In the genomic region with DNA sequence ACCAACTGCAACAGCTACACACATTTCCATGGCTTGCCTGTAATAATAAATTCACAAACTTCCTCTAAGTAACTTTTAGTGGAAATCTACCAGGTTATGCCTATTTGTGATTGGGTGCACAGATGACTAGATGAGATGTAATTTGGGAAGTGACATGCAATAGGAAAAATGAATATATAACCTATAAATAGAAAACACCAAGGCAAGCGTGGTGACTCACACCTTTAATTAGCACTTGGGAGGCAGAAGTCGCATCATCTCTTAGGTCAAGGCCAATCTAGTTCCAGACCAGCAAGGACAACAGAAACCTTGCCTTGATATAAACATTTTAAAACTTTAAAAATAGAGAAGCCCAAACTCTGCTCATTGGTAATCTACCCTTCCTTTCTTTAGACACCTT, we compare ENCODE assay signal across 26 mouse cellular contexts. TPM values are rescaled to one million over a fixed set of nuclear protein-coding genes. Genes with fewer than 3 reads are reported as not detected.
DNase-seq lines count a peak whose midpoint lies in the region; TF ChIP-seq lines count a peak whose summit lies in the region.
"Had no signal": no experiment of that assay in that cellular context is flagged by ENCODE, and none has a peak within 500 bp of the region (broad histone marks: within the 10 kb centered on the region; RNA-seq: fewer than 3 reads in every experiment).

No protein-coding gene starts in this region.

- H3K79me2 ChIP-seq in macrophage (ENCODE audit: inconsistent target): no peaks in the 10 kb centered on the region

- no peak for TF ChIP-seq CTCF in gastrocnemius, adult 2 months (IDR thresholded peaks at IDR 0.05)

- intact Hi-C loops in gastrocnemius, adult 2 months (cut with DNase I): no loop called here

- no peak for DNase-seq in gastrocnemius, adult 2 months
- no peak for DNase-seq in gastrocnemius, postnatal 4 days (ENCODE audit: low spot score in 2 of 2)
- peak; percentile 71 for DNase-seq in 416B (ENCODE audit: low read depth)
- DNase-seq in Muller cell, postnatal 12 days (ENCODE audit: inconsistent ontology term): peak; percentile 6
- DNase-seq in embryo, embryonic 11 days: no peak
- DNase-seq in thymus, postnatal 4 days: no peak
- DNase-seq: adrenal gland, postnatal 14 days; cerebellum, adult 11 months; cerebellum, postnatal 14 days; gastrocnemius, postnatal 36 days; heart, postnatal 4 days; kidney, adult 18-20 months; kidney, postnatal 4 days; layer of hippocampus, adult 9-11 months; left cerebral cortex, postnatal 4 days; lung, embryonic 14.5 days; retina, postnatal 1 day; right cerebral cortex, postnatal 25 days; thymus, postnatal 25 days had no signal

- 35% methylated on average over 2 of the region's 2 CpGs for WGBS in macrophage (ENCODE audit: missing documents)

- H3K36me3 ChIP-seq in macrophage (ENCODE audit: inconsistent target): peaks cover 66% of the 10 kb centered on the region

- peak overlapping the region; percentile 86 for H3K27ac ChIP-seq in gastrocnemius, adult 2 months
- peak overlapping the region; percentile 65 for H3K27ac ChIP-seq in macrophage
- H3K27ac ChIP-seq: hindbrain, embryonic 14.5 days; limb, embryonic 15.5 days; liver, embryonic 14.5 days; midbrain, embryonic 13.5 days; neural tube, embryonic 13.5 days had no signal

- no peak overlapping the region for H3K4me3 ChIP-seq in gastrocnemius, adult 2 months
- no peak overlapping the region for H3K4me3 ChIP-seq in macrophage (ENCODE audit: inconsistent target)
- H3K4me3 ChIP-seq: limb, embryonic 15.5 days; megakaryocyte, embryonic 14.5 days; midbrain, embryonic 13.5 days; neural tube, embryonic 13.5 days had no signal

RNA-seq across cellular contexts. Expression of a gene that starts 18.8 kb away (rescaled TPM):
- total RNA-seq in gastrocnemius, adult 2 months (2021): 10 to 100 TPM; 44.1 to 45.0 TPM
- 10 to 100 TPM; 63.9 to 64.1 TPM for total RNA-seq in gastrocnemius, postnatal 4 days (2021)
- total RNA-seq in macrophage (2018; cell fraction: chromatin; rRNA removed): 10 to 100 TPM; 15.6 to 71.1 (median 52.5) TPM
- 10 to 100 TPM; 54.2 to 80.4 (median 68.0) TPM for total RNA-seq in macrophage (2018; cell fraction: cytosol; rRNA removed)
- 10 to 100 TPM; 23.4 to 88.7 (median 45.6) TPM for total RNA-seq in macrophage (2018; cell fraction: nucleus; rRNA removed)
- 60.1 to 104 TPM (median 88.3 TPM) in 3 replicates for polyA plus RNA-seq in macrophage (2018)

RNA-seq across cellular contexts. Expression of a gene that starts 41.3 kb away (rescaled TPM):
- 10 to 100 TPM; 11.9 to 17.2 TPM for total RNA-seq in gastrocnemius, adult 2 months (2021)
- total RNA-seq in gastrocnemius, postnatal 4 days (2021): 10 to 100 TPM; 31.8 to 31.9 TPM
- 10 to 100 TPM in 16 of 26 experiments, 1 to 10 TPM in 10; 2.9 to 42.8 (median 13.5) TPM for total RNA-seq in macrophage (2018; cell fraction: chromatin; rRNA removed)
- total RNA-seq in macrophage (2018; cell fraction: cytosol; rRNA removed): 10 to 100 TPM in 14 of 26 experiments, 1 to 10 TPM in 12; 3.3 to 19.2 (median 10.3) TPM
- 10 to 100 TPM in 17 of 26 experiments, 1 to 10 TPM in 9; 5.3 to 37.7 (median 14.6) TPM for total RNA-seq in macrophage (2018; cell fraction: nucleus; rRNA removed)
- polyA plus RNA-seq in macrophage (2018): 10.9 to 14.0 TPM (median 10.9 TPM) in 3 replicates

RNA-seq across cellular contexts. Expression of a gene that starts 45.2 kb away (rescaled TPM):
- total RNA-seq in gastrocnemius, adult 2 months (2021): 10 to 100 TPM; 29.9 to 34.5 TPM
- total RNA-seq in gastrocnemius, postnatal 4 days (2021): 10 to 100 TPM; 45.8 to 53.6 TPM
- total RNA-seq in macrophage (2018; cell fraction: chromatin; rRNA removed): 100 to 1,000 TPM in 13 of 26 experiments, 10 to 100 TPM in 13; 47.5 to 139 (median 102) TPM
- 10 to 100 TPM; 16.5 to 30.2 (median 25.9) TPM for total RNA-seq in macrophage (2018; cell fraction: cytosol; rRNA removed)
- 100 to 1,000 TPM in 1 of 26 experiments, 10 to 100 TPM in 25; 26.8 to 124 (median 58.4) TPM for total RNA-seq in macrophage (2018; cell fraction: nucleus; rRNA removed)
- 23.8 to 28.5 TPM (median 24.4 TPM) in 3 replicates for polyA plus RNA-seq in macrophage (2018)

RNA-seq across cellular contexts. Expression of a gene that starts 54.1 kb away (rescaled TPM):
- total RNA-seq in gastrocnemius, adult 2 months (2021): 10 to 100 TPM; 15.3 to 15.6 TPM
- total RNA-seq in gastrocnemius, postnatal 4 days (2021): 10 to 100 TPM; 39.0 to 41.7 TPM
- total RNA-seq in macrophage (2018; cell fraction: chromatin; rRNA removed): 100 to 1,000 TPM in 19 of 26 experiments, 10 to 100 TPM in 7; 39.3 to 220 (median 153) TPM
- 1 to 10 TPM; 1.4 to 9.6 (median 4.9) TPM for total RNA-seq in macrophage (2018; cell fraction: cytosol; rRNA removed)
- total RNA-seq in macrophage (2018; cell fraction: nucleus; rRNA removed): 100 to 1,000 TPM in 2 of 26 experiments, 10 to 100 TPM in 24; 16.8 to 104 (median 52.5) TPM
- 4.8 to 8.1 TPM (median 6.4 TPM) in 3 replicates for polyA plus RNA-seq in macrophage (2018)

Comparison
In these comparisons a context has a peak if more than half of its experiments do, and no peak if none do; other contexts are left out.
1. DNase-seq: peak in 416B (single experiment) and Muller cell, postnatal 12 days (single experiment); none in gastrocnemius, adult 2 months (single experiment), gastrocnemius, postnatal 4 days (0 of 2), embryo, embryonic 11 days (single experiment) and thymus, postnatal 4 days (single experiment).